Mouse (Mus musculus): ENCODE data around the gene Tcam1.

The Tcam1 gene

GRCm38 (mm10) chr11:106273811-106274210 lies 2.7 kb upstream of the Tcam1 start:
- no peak for DNase-seq

- DNase-seq = no peak
Measured at GRCm38 (mm10) chr11:106274374-106274773, 2.1 kb upstream of the Tcam1 start.

- DNase-seq = no peak
Measured at GRCm38 (mm10) chr11:106274971-106275411, 1.5 kb upstream of the Tcam1 start.

- no peak for DNase-seq
Measured at GRCm38 (mm10) chr11:106282452-106282851, 6.0 kb downstream of the Tcam1 start.

GRCm38 (mm10) chr11:106283371-106283770 lies 6.9 kb downstream of the Tcam1 start:
- DNase-seq = no peak

- no peak for DNase-seq
Measured at GRCm38 (mm10) chr11:106284126-106284525, 7.7 kb downstream of the Tcam1 start.

GRCm38 (mm10) chr11:106286206-106286605 lies 9.7 kb downstream of the Tcam1 start:
- DNase-seq = no peak

- no peak for DNase-seq
Measured at GRCm38 (mm10) chr11:106286987-106287386, 10.5 kb downstream of the Tcam1 start.

GRCm38 (mm10) chr11:106289369-106289768 lies 12.9 kb downstream of the Tcam1 start:
- peak; percentile 61 for DNase-seq

GRCm38 (mm10) chr11:106290376-106290775 lies 13.9 kb downstream of the Tcam1 start:
- DNase-seq = no peak

- no peak for DNase-seq
Measured at GRCm38 (mm10) chr11:106291861-106292260, 15.4 kb downstream of the Tcam1 start.

- no peak for DNase-seq
Measured at GRCm38 (mm10) chr11:106301765-106302164, 25.3 kb downstream of the Tcam1 start, which contains the start of gene Gh. TSS of gene Gh (minus strand) at chr11:106301865.

- DNase-seq = peak; percentile 84
Measured at GRCm38 (mm10) chr11:106302634-106303033, 26.2 kb downstream of the Tcam1 start.

GRCm38 (mm10) chr11:106305348-106306064 lies 29.0 kb downstream of the Tcam1 start:
- no peak for DNase-seq

GRCm38 (mm10) chr11:106306065-106306385 lies 29.6 kb downstream of the Tcam1 start:
- DNase-seq = no peak

- DNase-seq = no peak
Measured at GRCm38 (mm10) chr11:106306758-106307157, 30.3 kb downstream of the Tcam1 start.

- DNase-seq = no peak
Measured at GRCm38 (mm10) chr11:106307432-106307831, 31.0 kb downstream of the Tcam1 start.

- no peak for DNase-seq
Measured at GRCm38 (mm10) chr11:106308162-106308561, 31.7 kb downstream of the Tcam1 start.

- DNase-seq = no peak
Measured at GRCm38 (mm10) chr11:106310123-106310522, 33.7 kb downstream of the Tcam1 start.

- DNase-seq = no peak
Measured at GRCm38 (mm10) chr11:106313533-106313932, 37.1 kb downstream of the Tcam1 start.

GRCm38 (mm10) chr11:106314333-106314812 lies 37.9 kb downstream of the Tcam1 start, which contains the start of gene Cd79b:
TSS of gene Cd79b (minus strand) at chr11:106314762.
- DNase-seq = peak; percentile 49

GRCm38 (mm10) chr11:106316416-106316815 lies 39.9 kb downstream of the Tcam1 start:
- DNase-seq = no peak

GRCm38 (mm10) chr11:106317801-106318200 lies 41.3 kb downstream of the Tcam1 start:
- peak; percentile 69 for DNase-seq
